Mouse (Mus musculus): ENCODE results near the gene Grin3a.
A peak's percentile ranks its signal among the peaks of the same experiment; 100 is the strongest.
"Not testable (repeated sequence)": the region's sequence is repeated elsewhere in the genome, so short reads cannot be mapped to it uniquely, and the experiment has no call there.

Gene Grin3a

DNA sequence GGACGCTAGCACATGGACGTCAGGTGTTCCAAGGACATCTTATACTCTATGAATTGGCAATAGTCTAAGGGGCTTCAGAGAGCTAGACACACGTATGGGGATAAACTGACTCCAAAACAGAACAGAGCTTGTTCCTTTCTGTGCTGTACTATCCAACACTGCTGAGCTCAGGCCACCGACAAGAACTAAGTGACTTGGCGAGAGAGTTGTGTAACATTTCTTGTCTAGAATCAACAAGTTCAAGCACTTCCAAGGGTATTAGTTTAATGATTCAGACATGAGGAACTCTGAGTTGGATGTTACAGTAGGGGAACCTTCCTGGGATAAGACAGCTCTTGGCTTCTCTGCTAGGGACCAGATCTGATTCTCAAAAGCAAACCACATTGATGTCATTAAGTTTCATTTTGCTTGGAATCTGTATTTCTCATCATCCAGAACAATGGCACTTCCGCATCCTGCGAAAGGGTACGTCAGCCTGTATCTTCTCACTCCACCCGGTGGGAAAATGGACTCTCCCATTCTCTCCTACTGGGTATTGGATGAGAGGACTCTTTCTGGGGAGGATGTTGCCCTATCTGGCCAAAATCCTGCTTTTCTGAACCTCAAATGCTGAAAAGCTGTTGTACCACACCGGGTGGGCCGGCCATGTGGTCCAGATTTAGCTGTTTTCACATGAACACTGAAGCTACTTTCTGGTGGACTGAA lies 165.2 kb downstream of the Grin3a start:
- DNase-seq: no peak

DNA sequence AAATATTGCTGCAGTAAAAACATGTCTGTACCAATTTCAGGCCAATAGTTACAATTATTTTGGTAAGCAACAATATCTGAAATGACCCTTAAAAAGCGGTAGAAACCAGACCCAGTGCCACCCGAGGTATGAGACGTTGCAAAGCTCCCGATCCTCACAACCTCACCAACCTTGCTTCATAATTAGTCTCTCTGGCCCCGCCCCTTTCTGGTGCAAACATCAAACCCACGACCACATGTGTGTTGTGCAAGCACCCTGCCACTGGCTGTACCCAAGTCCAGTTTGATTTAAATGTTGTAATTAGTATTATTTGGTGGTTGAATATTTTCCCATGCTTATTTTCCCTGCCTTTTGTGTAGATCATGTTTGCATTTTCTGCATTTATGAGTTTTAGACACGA lies 168.8 kb downstream of the Grin3a start:
- DNase-seq: no peak

DNA sequence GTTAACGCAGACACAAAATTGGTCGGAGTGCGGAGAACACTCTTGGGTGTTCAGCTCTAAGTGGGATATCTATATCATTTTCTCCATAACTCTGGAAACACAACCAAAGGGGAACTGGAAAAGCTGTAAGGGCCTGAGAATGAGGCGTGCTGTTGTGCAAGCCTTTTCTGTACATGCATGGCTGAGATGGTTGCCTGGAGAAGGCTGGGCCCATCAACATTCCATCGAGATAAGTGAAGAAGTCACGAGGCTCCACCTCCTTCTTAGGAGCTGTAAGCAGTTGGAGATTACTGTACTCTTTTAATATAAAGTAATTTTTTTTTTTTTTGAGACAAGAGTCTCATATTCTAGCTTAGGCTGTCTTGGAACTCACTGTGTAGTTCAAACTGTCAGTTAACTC lies 169.5 kb downstream of the Grin3a start:
- no peak for DNase-seq

- DNase-seq: no peak
These were observed 180.7 kb downstream of the Grin3a start for GRCm38 (mm10) chr4:49664850-49665249.

GRCm38 (mm10) chr4:49662231-49662630 lies 183.3 kb downstream of the Grin3a start:
- DNase-seq: no peak

DNA sequence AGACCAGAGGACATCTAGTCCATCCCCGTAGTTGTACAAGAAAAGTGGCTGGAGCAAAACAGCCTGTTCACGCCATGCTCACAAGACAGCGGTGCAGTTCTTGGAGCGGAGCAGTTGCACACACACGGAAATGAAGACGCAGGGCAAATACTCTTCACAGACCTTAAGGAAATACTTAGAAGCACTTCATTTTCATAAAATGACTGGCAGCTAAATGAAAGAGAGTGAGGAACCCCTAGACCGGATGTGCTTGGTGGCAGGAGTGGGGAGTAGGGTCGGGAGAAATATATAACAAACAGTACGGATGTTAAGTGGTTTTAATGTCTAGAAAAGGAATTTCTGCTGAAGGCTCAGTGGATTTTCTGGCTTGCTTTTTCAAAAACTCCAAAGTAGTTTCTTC lies 183.9 kb downstream of the Grin3a start:
- DNase-seq: no peak

DNA sequence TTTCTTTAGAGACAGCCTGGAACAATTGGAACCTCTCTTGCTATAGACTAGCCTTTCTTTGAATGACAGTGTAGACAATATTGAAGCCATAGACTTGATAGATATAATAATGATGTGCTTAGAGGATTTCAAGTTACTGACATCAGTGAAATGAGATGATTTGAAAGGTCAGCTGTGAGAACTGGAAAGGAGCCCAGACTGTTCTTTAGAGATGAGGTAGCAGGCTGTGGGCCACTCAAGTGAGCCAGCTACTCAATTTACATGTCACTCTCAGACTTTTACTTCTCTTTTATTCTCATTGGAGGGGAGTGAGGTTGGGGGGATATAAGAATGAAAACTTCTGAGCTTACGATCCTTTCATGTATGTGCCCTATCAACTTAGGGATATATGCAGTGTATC lies 186.1 kb downstream of the Grin3a start:
- no peak for DNase-seq

- no peak for DNase-seq
These were observed 205.6 kb downstream of the Grin3a start for GRCm38 (mm10) chr4:49639913-49640312.

DNA sequence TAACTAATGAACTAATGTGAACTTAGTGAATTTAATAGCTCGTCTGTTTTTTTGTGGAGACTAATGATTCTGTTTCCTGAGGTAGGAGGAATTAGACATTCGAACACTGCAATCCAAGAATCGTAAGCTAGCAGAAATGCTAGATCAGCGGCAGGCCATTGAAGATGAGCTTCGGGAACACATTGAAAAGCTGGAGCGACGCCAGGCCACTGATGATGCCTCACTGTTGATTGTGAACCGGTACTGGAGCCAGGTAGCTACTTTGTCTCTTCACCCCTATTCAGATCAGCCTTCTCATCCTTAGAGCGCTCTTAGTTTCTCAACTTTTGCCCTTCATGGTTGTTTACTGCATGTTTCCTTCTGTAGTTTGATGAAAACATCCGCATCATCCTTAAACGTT lies 207.7 kb downstream of the Grin3a start:
- no peak for DNase-seq

GRCm38 (mm10) chr4:49632139-49632481 lies 213.4 kb downstream of the Grin3a start:
- DNase-seq: no peak

DNA sequence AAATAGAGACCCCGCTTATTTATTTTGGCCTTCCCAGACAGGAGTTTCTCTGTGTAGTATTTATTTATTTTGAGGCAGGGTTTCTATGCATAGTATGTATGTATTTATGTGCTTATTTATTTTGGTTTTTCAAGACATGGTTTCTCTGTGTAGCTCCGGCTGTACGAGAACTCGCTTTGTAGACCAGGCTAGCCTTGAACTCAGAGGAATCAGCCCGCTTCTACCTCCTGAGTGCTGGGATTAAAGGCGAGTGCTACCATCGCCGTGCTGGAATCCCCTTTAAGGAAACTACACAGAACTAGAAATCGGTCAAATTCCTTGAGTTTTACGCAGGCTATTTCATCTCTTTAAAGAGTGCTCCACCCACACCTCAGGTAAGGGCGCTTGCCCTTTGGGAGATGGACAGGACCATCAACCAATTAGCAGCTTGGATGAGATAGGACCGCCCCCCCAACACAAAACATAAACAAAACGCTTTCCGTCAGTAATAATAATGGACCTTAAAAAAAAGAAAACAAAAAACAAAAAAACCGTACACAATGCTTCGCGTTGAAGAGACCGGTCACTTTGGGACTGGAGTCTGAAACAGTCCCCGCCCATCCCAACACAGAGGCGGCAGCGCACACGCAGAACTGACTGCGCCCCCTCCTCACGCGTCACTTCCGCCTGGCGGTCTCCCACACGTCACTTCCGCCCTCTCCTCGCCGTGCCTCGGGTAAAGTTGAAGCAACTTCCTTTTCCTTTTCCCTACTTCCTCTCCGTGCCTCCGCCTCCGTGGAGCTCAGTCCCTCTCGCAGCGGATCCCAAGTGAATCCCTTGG lies 214.0 kb downstream of the Grin3a start, which contains the start of gene Rnf20:
Gene Rnf20 (plus strand): TSS at position 688 of the 820 bp plus-strand sequence.
- peak; percentile 95 to 96 for DNase-seq

DNA sequence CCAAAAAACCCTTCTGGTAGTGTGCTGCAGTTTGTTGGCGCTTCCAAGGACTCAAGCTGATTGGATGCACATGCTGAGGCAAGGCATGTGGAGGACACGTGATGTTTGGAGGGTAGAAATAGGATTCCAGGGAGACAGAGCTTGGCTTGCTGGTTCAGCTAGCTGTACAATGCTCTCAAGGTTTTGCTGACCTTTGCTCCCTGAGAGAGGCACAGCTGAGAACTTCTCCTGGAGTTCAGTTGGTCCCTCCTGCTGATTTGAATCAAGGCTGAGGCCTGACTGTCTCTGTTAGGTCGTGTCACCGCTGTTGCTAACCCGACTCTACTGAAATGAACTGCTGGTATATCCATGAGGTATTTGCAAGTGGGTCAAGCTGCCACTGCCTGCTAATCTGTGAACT lies 216.6 kb downstream of the Grin3a start:
- DNase-seq: peak; percentile 59 to 68

- peak; percentile 64 to 85 for DNase-seq
These were observed 218.6 kb downstream of the Grin3a start for GRCm38 (mm10) chr4:49626973-49627372.

DNA sequence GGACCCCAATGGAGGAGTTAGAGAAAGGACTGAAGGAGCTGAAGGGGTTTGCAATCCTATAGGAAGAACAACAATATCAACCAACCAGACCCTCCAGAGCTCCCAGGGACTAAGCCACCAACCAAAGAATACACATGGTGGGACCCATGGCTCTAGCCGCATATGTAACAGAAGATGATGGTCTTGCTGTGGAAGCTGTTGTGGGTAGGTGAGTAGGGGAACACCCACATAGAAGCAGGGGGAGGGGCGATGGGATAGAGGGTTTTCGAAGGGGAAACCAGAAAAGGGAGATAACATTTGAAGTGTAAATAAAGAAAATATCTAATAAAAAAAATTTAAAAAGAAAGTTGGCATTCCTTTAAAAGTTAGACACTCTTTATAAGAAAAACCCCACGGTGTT lies 220.6 kb downstream of the Grin3a start:
- DNase-seq: not testable (repeated sequence)

DNA sequence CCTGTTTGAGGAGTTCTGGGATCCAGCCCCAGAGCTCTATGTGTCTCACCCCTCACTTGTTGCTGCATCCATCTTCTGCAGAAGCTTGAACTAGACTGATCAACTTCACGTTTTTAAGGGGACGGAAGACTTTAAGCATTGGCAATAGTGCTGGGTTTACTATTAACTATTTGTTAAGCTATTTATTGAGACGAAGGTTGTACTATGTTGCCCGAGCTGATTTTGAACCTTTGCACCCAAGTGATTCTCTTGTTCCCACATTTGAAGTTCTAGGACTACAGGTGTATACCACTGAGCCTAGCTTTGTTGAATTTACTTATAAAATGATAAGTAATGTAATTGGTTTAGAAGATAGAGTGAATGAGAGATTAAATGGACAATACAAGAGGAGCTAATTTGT lies 221.6 kb downstream of the Grin3a start:
- DNase-seq: no peak

- no peak for DNase-seq
These were observed 223.3 kb downstream of the Grin3a start for GRCm38 (mm10) chr4:49622272-49622671.

GRCm38 (mm10) chr4:49619861-49620260 lies 225.7 kb downstream of the Grin3a start:
- DNase-seq: not testable (repeated sequence)

DNA sequence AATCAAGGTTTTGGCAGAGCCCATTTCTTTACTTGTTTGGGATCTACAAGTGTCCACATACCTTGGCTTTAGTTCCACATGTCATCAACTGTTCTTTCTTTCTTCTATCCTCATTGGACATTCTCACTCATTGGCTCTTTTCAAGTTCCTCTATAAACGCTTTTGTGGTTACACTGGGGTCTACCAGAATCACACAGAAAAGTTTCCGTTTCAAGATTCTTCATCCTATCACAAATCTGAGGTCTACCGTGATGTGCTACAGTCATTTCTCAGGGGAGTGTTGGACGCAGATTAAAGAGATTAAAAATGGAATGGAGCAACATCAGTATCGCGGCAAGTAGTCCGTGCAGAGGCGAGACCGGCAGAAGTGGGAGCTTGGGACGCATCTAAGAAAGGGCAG lies 228.6 kb downstream of the Grin3a start:
- no peak for DNase-seq

All from kidney, adult 8-10 months (tissue).